Mouse (Mus musculus) cerebellum, adult 2 months (tissue): ENCODE results near the gene Stard13. TPM values are rescaled to one million over a fixed set of nuclear protein-coding genes. Genes with fewer than 3 reads are reported as not detected.

ENCODE experiments used
- DNase-seq, 2 experiments: peaks; one replicate each; pipeline ENCODE4 v3.0.0; 2021
- H3K27ac ChIP-seq: fragments of 200-500 bp; 2 replicates; pipeline ENCODE4 v1.5.1; 2012; ENCODE audit warnings: low read length, control low read depth, inconsistent platforms; ENCODE audit not compliant: insufficient read depth
- H3K27me3 ChIP-seq: fragments of 200-500 bp; 2 replicates; pipeline ENCODE4 v1.6.1; 2012; ENCODE audit warnings: inconsistent platforms, mild to moderate bottlenecking, low read length, moderate library complexity; ENCODE audit not compliant: control insufficient read depth, insufficient read depth
- H3K4me1 ChIP-seq: fragments of 200-500 bp; 2 replicates; pipeline ENCODE4 v1.6.1; 2011; ENCODE audit warnings: low read length; ENCODE audit not compliant: control insufficient read depth, insufficient read depth
- H3K4me3 ChIP-seq: fragments of 200-500 bp; replicated peaks from 2 replicates; pipeline ENCODE3; 2011; ENCODE audit warnings: mild to moderate bottlenecking, low read depth, low read length, control low read depth; ENCODE audit not compliant: insufficient read depth
- CTCF ChIP-seq: fragments of 200-500 bp; IDR thresholded peaks from 2 replicates; pipeline ENCODE4 v1.5.1; 2011; ENCODE audit warnings: low read depth, mild to moderate bottlenecking, control low read depth, low read length, moderate library complexity, borderline replicate concordance; ENCODE audit not compliant: insufficient read depth
- POLR2A ChIP-seq: fragments of 200-500 bp; IDR thresholded peaks from 2 replicates; pipeline ENCODE4 v1.6.1; 2011; ENCODE audit warnings: low read length, control low read depth, borderline replicate concordance; ENCODE audit not compliant: insufficient read depth
- WGBS: fragments of 180-500 bp; shearing (Covaris S2); methylation state at CpG from one replicate; pipeline ENCODE4 v1.1.7; 2018; 5-methylcytosine and 5-hydroxymethylcytosine counted together
- polyA plus RNA-seq: library from polyadenylated mRNA; depleted of rRNA; stranded (reverse); fragments of >200 nt; gene quantifications from 2 replicates; pipeline ENCODE4 v1.2.3, GENCODE M21; 2012

Stard13 gene
- polyA plus RNA-seq, 1 experiment = 9.8 TPM

GRCm38 (mm10) chr5:151129762-151130161 is 103.9 kb downstream of the Stard13 start:
- H3K27me3 ChIP-seq = no peaks in the 10 kb centered on the region
- H3K4me1 ChIP-seq = no peaks in the 10 kb centered on the region
- H3K4me3 ChIP-seq = no peak overlapping the region
- DNase-seq = no peak
- TF ChIP-seq CTCF (no peak), POLR2A (no peak)
- no peak overlapping the region for H3K27ac ChIP-seq
- WGBS = 83% methylated on average over 2 of the region's 2 CpGs

DNA sequence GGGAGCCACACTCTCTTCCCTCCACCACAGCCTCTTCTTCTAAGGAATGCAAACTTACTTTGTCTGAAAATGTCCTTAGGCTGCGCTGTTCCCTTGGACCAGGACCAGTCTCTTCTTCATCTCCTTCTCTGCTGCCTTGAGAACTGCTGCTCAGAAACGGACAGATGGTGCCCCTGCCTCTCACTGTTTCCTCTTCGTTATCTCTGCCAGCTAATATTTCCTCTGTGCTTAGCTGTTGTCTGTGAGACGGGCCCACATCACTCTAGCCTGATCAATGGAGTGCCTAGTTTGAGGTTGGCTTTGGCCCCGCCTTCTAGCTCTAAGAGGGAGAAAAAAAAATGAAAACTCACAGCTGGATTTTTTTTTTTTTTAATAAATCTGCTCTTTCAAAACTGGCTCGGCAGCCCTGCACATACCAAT is 106.3 kb downstream of the Stard13 start:
- H3K27me3 ChIP-seq = no peaks in the 10 kb centered on the region
- H3K4me1 ChIP-seq = no peaks in the 10 kb centered on the region
- no peak overlapping the region for H3K27ac ChIP-seq
- peak in 1 of 2 experiments; percentile 16 for DNase-seq
- H3K4me3 ChIP-seq = no peak overlapping the region
- TF ChIP-seq CTCF = no peak
- no peak for TF ChIP-seq POLR2A
- 15% methylated on average over 6 of the region's 6 CpGs for WGBS

GRCm38 (mm10) chr5:151126608-151127005 is 107.0 kb downstream of the Stard13 start:
- TF ChIP-seq POLR2A (no peak), CTCF (no peak)
- H3K4me3 ChIP-seq = no peak overlapping the region
- no peak for DNase-seq
- H3K27ac ChIP-seq = no peak overlapping the region
- no peaks in the 10 kb centered on the region for H3K27me3 ChIP-seq
- H3K4me1 ChIP-seq = no peaks in the 10 kb centered on the region
- WGBS = 35% methylated on average over 10 of the region's 10 CpGs

DNA sequence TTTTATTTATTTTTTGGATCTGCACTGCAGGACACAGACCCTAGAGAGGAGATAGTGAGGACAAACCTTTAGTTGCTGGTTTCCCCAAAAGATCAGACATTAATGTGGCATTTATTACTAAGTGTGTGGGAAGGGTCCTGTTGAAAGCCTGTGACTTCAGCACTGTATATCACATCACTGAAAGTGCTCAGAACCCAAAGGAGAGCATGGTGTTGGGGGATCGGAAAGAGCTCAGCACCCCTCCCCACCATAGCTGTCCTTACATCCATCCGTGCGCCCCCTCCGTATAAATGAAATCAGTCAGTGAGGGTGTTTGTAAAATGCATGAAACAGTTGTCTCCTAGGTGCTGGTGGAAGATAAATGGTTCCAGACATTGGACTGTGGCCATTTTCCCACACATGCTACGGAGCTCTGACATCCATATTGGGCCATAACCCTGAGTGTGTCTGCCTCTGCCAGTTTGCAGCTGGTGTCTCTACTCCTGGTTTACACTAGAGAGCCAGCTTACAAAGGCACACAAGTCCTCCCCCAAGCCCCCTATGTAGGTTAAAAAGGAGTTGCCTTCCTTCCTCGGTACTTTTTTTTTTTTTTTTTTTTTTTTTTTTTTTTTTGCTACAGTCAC is 107.5 kb downstream of the Stard13 start:
- 40% methylated on average over 6 of the region's 6 CpGs for WGBS
- no peaks in the 10 kb centered on the region for H3K27me3 ChIP-seq
- no peak overlapping the region for H3K27ac ChIP-seq
- TF ChIP-seq CTCF (no peak), POLR2A (no peak)
- no peak overlapping the region for H3K4me3 ChIP-seq
- DNase-seq = no peak
- H3K4me1 ChIP-seq = no peaks in the 10 kb centered on the region

DNA sequence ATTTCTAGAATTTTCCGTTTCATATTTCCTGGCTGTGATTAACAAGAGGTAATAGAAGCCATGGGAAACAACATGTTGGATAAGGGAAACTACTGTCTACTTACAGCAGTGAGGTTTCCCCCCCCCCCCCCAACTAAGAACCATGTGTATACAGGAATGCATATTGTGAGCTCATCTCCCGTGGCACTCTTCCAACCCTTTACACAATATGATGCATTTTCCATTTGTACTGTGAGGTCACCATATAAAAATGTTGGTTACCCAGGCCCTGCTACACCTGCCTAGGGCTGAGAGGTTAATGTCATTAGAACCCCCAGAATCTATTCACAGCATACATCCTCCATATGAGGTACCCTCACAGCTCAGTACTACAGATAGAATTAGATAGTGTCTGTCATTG is 115.8 kb downstream of the Stard13 start:
- H3K27me3 ChIP-seq = no peaks in the 10 kb centered on the region
- no peak for TF ChIP-seq CTCF
- no peak for TF ChIP-seq POLR2A
- H3K27ac ChIP-seq = no peak overlapping the region
- DNase-seq = no peak
- H3K4me3 ChIP-seq = no peak overlapping the region
- H3K4me1 ChIP-seq = no peaks in the 10 kb centered on the region; the same call in 1 of the 2 replicates
- 85% methylated on average over 2 of the region's 2 CpGs for WGBS

GRCm38 (mm10) chr5:151116192-151116887 is 117.3 kb downstream of the Stard13 start:
- Histone ChIP-seq H3K4me3 (no peak overlapping the region), H3K4me1 (no peaks in the 10 kb centered on the region; the same call in 1 of the 2 replicates), H3K27ac (no peak overlapping the region), H3K27me3 (no peaks in the 10 kb centered on the region)
- DNase-seq = no peak
- WGBS = 90% methylated on average over 5 of the region's 5 CpGs
- no peak for TF ChIP-seq CTCF
- no peak for TF ChIP-seq POLR2A

DNA sequence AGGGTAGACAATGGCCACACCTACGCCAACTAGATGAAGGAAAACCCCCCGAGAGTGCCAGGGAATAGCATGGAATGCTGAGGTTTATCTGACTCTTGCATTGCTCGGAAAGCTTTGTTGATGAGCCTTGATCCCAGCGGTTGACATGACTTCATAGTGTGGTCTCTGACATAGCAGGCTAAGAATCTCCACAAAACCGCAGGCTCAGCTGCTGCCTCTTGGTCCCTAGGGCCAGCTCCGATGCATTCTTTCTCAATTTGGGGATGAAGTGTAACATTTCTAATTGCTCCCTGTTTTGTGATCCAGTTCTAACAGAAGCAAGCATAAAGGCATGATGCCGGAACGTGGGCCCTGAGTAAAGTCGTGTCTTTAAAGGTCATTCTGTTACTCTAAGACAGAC is 120.9 kb downstream of the Stard13 start:
- WGBS = 87% methylated on average over 9 of the region's 9 CpGs
- H3K27me3 ChIP-seq = no peaks in the 10 kb centered on the region
- H3K4me1 ChIP-seq = no peaks in the 10 kb centered on the region; the same call in 1 of the 2 replicates
- no peak overlapping the region for H3K27ac ChIP-seq
- no peak for DNase-seq
- no peak overlapping the region for H3K4me3 ChIP-seq
- TF ChIP-seq POLR2A (no peak), CTCF (no peak)
